Mouse (Mus musculus) liver, adult 2 months (tissue): Measurements from ENCODE around the gene Endou. TPM values are rescaled to one million over a fixed set of nuclear protein-coding genes. Genes with fewer than 3 reads are reported as not detected.

Source experiments
- DNase-seq: peaks from one replicate; pipeline ENCODE4 v3.0.0-alpha.2; 2011; ENCODE audit warnings: low read depth, low spot score; ENCODE audit errors: extremely low read depth
- H3K27ac ChIP-seq: fragments of 200-500 bp; replicated peaks from 2 replicates; pipeline ENCODE4 v1.5.1; 2012; ENCODE audit warnings: low read depth, mild to moderate bottlenecking, control low read depth, inconsistent platforms, low read length; ENCODE audit not compliant: insufficient read depth
- H3K27me3 ChIP-seq: fragments of 200-500 bp; 2 replicates; pipeline ENCODE4 v1.6.1; 2012; ENCODE audit warnings: mild to moderate bottlenecking, moderate library complexity, low read length, inconsistent platforms; ENCODE audit not compliant: control insufficient read depth, insufficient read depth
- H3K36me3 ChIP-seq: fragments of 200-500 bp; 2 replicates; pipeline ENCODE4 v1.6.1; 2012; ENCODE audit warnings: low read length, inconsistent platforms; ENCODE audit not compliant: control insufficient read depth, insufficient read depth
- H3K4me1 ChIP-seq: fragments of 200-500 bp; 2 replicates; pipeline ENCODE4 v1.6.1; 2011; ENCODE audit warnings: low read length; ENCODE audit not compliant: control insufficient read depth, insufficient read depth
- H3K4me3 ChIP-seq: fragments of 200-500 bp; 2 replicates; pipeline ENCODE4 v1.5.1; 2011; ENCODE audit warnings: low read depth, mild to moderate bottlenecking, control low read depth, low read length, moderate library complexity; ENCODE audit not compliant: insufficient read depth
- H3K79me2 ChIP-seq: fragments of 200-500 bp; 2 replicates; pipeline ENCODE4 v1.6.1; 2012; ENCODE audit warnings: inconsistent platforms, mild to moderate bottlenecking, low read length, moderate library complexity; ENCODE audit not compliant: control insufficient read depth, insufficient read depth
- H3K9ac ChIP-seq: fragments of 200-500 bp; 2 replicates; pipeline ENCODE4 v1.6.1; 2012; ENCODE audit warnings: low read depth, mild to moderate bottlenecking, control low read depth, inconsistent platforms, low read length
- CTCF ChIP-seq: fragments of 200-500 bp; IDR thresholded peaks from 2 replicates; pipeline ENCODE4 v1.5.1; 2011; ENCODE audit warnings: low read depth, low read length, control low read depth
- POLR2A ChIP-seq: fragments of 200-500 bp; IDR thresholded peaks from 2 replicates; pipeline ENCODE4 v1.6.1; 2011; ENCODE audit warnings: low read length, control low read depth; ENCODE audit not compliant: insufficient read depth; ENCODE audit errors: extremely low read depth
- WGBS: fragments of 180-500 bp; shearing (Covaris S2); methylation state at CpG from one replicate; pipeline ENCODE4 v1.1.7; 2018; 5-methylcytosine and 5-hydroxymethylcytosine counted together
- polyA plus RNA-seq: library from polyadenylated mRNA; depleted of rRNA; stranded (reverse); fragments of >200 nt; gene quantifications from 2 replicates; pipeline ENCODE4 v1.2.3, GENCODE M21; 2012
- total RNA-seq: library from RNA; depleted of rRNA; stranded (reverse); fragments of >200 nt; gene quantifications from 2 replicates; pipeline ENCODE4 v1.2.3, GENCODE M21; 2014

Endou gene
- total and polyA plus RNA-seq, 2 experiments = 0.32 to 0.55 TPM

DNA sequence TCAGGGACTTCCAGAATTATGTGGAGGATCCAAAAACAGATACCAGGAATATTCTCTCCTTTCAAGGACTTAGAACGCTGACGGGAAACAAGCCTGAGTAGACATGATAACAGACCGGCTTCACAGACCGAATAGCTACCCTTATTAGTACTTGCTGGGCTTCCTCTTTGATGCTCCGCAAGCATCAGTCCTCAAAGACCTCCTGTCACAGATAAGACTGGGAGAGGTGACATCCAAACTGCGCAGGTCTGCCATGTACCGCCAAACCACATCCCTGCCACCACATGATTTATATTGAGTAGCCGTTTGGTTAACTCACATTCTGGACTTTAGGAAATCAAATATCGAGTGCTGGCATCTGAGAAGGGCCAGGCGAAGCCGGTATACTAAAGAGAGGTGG, 14.4 kb downstream of the Endou start:
- 83% methylated on average over 11 of the region's 11 CpGs for WGBS
- Histone ChIP-seq H3K4me3 (no peak overlapping the region), H3K36me3 (no peaks in the 10 kb centered on the region), H3K27me3 (no peaks in the 10 kb centered on the region), H3K79me2 (no peaks in the 10 kb centered on the region), H3K9ac (no peak overlapping the region), H3K4me1 (no peaks in the 10 kb centered on the region), H3K27ac (no peak overlapping the region)
- DNase-seq = no peak
- TF ChIP-seq POLR2A = no peak
- TF ChIP-seq CTCF = no peak

DNA sequence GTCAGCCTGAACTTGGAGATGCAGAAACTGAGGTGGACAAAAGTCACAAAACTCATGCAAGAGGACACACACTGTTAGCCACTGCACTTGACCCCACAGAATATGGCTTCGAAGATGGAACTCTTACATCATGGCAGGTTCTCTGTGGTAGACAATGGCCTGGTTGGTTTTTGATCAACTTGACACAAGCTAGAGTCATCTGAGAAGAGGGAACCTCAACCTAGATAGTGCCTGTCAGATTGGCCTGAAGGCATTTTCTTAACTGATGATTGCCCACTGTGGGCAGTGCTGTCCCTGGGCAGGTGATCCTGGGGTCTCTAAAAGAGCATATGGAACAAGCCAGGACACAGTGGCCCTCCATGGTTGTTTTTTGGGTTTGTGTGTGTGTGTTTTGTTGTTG, 15.4 kb downstream of the Endou start:
- Histone ChIP-seq H3K36me3 (no peaks in the 10 kb centered on the region), H3K4me3 (no peak overlapping the region), H3K4me1 (no peaks in the 10 kb centered on the region), H3K79me2 (no peaks in the 10 kb centered on the region), H3K27me3 (no peaks in the 10 kb centered on the region), H3K27ac (no peak overlapping the region), H3K9ac (no peak overlapping the region)
- WGBS = 94% methylated on average over 1 of the region's 1 CpGs
- TF ChIP-seq CTCF = no peak
- TF ChIP-seq POLR2A = no peak
- no peak for DNase-seq

DNA sequence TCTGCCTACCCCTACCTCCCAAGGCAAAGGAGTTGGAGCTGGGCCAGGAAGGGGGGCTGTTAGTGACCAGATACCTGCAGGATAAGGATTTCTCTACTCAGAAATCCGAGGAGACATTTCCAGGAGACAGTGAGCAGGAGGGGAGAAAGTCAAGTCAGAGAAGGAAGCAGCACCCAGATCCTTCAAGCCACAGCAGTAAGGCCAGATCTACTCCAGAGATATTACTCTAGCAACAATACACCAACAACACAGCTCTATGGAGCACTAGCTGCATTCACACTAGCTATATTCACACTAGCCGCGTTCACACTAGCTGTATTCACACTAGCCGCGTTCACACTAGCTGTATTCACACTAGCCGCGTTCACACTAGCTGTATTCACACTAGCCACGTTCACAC, 16.1 kb downstream of the Endou start:
- Histone ChIP-seq H3K27me3 (no peaks in the 10 kb centered on the region), H3K79me2 (no peaks in the 10 kb centered on the region), H3K9ac (no peak overlapping the region), H3K4me3 (no peak overlapping the region), H3K4me1 (no peaks in the 10 kb centered on the region), H3K27ac (no peak overlapping the region), H3K36me3 (no peaks in the 10 kb centered on the region)
- TF ChIP-seq POLR2A (no peak), CTCF (no peak)
- no peak for DNase-seq
- WGBS = 91% methylated on average over 8 of the region's 8 CpGs

DNA sequence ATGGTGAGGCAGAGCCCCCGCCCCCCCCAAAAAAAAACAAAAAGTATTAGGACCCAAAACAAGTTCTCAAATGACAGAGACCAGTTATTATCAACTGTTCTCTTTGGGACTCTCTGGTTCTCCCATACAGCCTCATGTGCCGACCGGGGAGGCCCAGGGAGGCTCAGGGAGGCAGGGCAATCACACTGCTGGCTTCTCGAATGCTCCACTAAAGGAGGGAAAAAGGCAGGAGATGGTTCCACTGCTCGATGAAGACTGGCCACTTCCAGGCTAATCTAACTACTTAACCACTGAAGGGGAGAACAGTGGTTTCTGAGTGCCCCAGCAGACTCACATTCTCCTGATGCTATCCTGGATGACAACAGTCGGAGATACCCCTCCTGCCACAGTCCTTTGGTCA, 18.6 kb downstream of the Endou start:
- TF ChIP-seq POLR2A = no peak
- TF ChIP-seq CTCF = no peak
- WGBS = 86% methylated on average over 6 of the region's 6 CpGs
- no peak overlapping the region for H3K27ac ChIP-seq
- H3K4me1 ChIP-seq = no peaks in the 10 kb centered on the region
- H3K79me2 ChIP-seq = no peaks in the 10 kb centered on the region
- H3K36me3 ChIP-seq = no peaks in the 10 kb centered on the region
- no peak overlapping the region for H3K9ac ChIP-seq
- no peak for DNase-seq
- H3K27me3 ChIP-seq = no peaks in the 10 kb centered on the region
- no peak overlapping the region for H3K4me3 ChIP-seq

DNA sequence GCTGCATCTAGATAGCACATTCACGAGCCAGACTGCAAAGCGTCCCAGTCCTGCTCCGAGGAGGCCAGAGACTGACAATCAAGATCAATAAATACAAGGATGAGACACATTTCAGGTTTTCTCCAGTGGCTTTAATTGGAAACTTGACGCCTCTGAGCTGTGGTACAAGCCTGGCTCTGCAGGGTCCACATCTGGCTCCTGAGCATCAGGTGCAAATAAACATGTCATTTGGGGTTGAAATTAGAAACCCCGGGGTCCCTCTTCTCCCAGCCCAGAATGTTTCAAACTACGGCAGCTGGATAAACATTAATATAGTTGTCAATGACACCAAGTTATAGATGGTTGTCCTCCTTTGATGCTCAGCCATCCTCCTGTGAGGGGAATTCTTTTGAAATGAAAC, 20.2 kb downstream of the Endou start:
- 86% methylated on average over 6 of the region's 6 CpGs for WGBS
- no peak for TF ChIP-seq CTCF
- no peak for TF ChIP-seq POLR2A
- no peak overlapping the region for H3K9ac ChIP-seq
- no peak overlapping the region for H3K27ac ChIP-seq
- no peaks in the 10 kb centered on the region for H3K79me2 ChIP-seq
- DNase-seq = no peak
- no peaks in the 10 kb centered on the region; the same call in 1 of the 2 replicates for H3K4me1 ChIP-seq
- H3K4me3 ChIP-seq = no peak overlapping the region
- H3K36me3 ChIP-seq = no peaks in the 10 kb centered on the region
- no peaks in the 10 kb centered on the region for H3K27me3 ChIP-seq

DNA sequence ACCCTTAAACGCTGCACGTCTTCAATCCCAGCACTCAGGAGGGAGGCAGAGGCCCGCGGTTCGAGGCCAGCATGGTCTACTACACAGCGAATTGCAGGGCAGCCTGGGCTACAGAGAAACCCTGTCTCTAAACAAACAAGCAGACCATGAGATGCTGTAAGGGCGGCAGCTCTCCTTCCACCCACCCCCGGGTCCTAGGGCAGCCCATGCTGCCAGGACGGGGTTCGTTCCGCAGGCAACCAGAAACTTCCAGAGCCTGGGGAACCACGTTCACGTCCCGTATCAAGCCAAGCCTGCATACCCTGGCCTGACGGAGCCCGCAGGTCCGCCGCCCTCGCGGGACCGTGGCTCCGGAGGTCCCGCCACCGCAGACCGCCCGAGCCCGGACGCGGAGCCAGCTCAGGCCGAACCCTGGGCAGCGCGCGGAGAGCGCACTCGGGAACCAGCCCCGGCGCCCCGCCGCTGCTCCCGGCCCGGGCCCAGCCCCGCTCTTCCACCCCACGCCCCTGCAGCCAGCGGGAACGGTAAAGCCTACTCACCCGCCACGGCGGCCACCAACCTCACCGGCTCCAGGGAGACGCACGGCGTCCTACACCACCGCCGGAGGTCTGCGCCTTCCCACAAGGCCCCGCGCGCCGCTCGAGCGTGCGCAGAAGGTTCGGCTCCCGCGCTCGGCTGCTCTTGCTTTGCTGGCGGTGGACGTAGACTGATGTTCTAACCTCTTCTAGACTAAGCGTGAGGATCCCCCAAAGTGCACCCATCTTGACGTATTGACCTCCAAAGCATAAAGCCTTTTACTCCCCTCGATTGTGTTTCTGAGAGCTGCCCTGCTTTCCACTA, 25.7 kb downstream of the Endou start, which contains the start of gene Rpap3:
Rpap3 (minus strand) TSS at position 615 of the 840 bp plus-strand sequence.
- Histone ChIP-seq H3K36me3 (peaks cover under 1% of the 10 kb centered on the region; the same call in 1 of the 2 replicates), H3K4me3 (peak within 1 kb of the TSS; percentile 87), H3K27me3 (no peaks in the 10 kb centered on the region), H3K4me1 (peaks cover 2% of the 10 kb centered on the region; the same call in 1 of the 2 replicates), H3K27ac (no peak within 1 kb of the TSS), H3K79me2 (0 out of 2 replicates have a peak, but pooled peaks cover 2% of the 10 kb centered on the region), H3K9ac (peak within 1 kb of the TSS; percentile 88)
- DNase-seq = peak; percentile 67
- peak; percentile 33; the same call in 1 of the 2 replicates for TF ChIP-seq POLR2A
- TF ChIP-seq CTCF = no peak
- WGBS = under 1% methylated on average over 71 of the region's 71 CpGs
